Mouse (Mus musculus): ENCODE measurements around the gene Tgfbr1.
"Not testable (repeated sequence)": the region's sequence is repeated elsewhere in the genome, so short reads cannot be mapped to it uniquely, and the experiment has no call there.

The Tgfbr1 gene

DNA sequence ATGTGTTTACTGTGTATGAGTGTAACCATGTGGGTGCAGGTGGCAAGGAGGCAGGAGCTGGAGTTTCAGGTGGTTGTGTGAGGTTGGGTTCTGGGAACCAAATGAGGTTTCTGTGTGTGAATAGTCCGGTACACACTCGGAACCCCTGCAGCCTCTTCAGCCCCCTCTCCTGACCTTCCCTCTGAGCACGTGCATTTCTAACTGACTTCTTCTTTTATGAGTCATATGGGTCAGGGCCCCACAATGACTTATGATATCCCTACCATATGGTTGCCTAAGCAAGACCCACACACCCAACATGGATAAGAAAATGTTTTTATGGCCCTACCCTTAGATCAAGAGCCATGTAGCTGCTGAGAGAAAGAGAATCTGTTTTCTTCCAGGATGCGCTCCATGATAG, 6.0 kb upstream of the Tgfbr1 start:
- no peak for DNase-seq (ENCODE audit: low read depth, low spot score)

DNA sequence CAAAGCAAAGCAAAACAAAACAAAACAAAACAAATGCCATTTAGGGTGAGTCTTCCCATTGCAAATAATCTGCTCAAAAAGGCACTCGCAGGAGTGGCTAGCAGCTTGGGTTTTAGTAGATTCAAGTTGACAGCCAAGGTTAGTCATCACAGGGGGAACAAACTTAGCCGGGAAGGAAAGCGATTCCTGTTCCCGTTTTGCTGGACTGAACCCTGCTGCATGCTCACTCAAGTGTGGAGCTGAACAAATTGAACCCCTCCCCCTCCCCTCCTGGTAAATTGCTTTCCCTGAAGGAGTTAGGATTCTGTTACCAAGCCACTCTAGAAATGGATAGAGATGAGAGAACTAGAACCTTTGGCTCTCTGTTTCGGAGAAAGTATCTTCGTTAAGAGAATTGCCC, 3.3 kb upstream of the Tgfbr1 start:
- DNase-seq (ENCODE audit: low read depth, low spot score), result peak; percentile 21

DNA sequence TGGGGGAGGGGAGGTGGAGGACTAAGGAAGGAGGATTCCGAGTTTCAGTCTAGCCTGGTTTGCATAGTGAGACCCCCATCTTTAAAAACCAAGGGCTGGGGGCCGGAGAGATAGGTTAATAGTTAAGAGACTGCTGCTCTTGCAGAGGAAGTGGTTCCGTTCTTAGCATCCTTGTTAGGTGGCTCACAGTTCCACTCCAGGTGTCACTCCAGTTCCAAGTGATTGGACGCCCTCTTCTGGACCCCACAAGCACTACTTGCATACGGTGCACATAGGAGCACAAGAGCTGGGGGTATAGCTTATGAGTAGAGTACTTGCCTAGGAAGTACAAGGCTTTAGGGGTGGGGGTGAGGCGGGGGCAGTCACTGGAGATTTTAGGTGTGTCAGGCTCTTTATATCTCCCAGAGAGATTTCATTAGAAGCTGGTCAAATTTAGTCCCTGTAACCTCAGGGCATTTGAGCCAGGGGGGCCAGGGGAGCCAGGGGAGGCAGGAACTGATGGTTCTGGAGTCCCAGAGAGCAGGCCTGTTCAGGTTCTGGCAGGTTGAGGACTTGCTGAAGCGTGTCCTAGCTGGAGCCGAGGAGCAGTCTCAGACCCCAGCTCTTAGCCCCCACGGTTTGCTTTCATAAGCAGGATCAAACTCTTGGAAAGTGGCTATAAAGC, 1.5 kb upstream of the Tgfbr1 start:
- DNase-seq (ENCODE audit: low read depth, low spot score), result peak; percentile 68

GRCm38 (mm10) chr4:47352061-47352661, 861 bp upstream of the Tgfbr1 start:
- peak; percentile 69 for DNase-seq (ENCODE audit: low read depth, low spot score)

GRCm38 (mm10) chr4:47353416-47354111, 542 bp downstream of the Tgfbr1 start:
- DNase-seq (ENCODE audit: low read depth, low spot score), result peak; percentile 49

DNA sequence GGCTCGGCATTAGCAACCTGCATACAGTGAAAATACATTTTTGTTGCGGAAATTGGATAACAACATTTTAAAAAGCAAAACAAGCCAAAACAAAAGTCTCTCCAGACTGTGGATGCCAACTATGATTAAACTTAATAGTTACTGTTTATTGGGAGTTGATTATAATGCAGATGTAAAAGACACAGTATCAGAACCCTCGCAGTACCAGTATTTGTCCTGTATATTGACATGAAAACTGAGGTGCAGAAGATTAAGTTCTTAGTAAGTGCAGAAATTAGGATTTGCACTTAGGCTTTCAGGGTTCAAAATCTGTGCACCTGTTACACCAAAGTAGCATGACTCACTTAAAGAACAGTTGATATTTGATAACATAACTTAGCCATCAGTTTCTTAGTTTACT, 1.3 kb downstream of the Tgfbr1 start:
- DNase-seq (ENCODE audit: low read depth, low spot score), result no peak

DNA sequence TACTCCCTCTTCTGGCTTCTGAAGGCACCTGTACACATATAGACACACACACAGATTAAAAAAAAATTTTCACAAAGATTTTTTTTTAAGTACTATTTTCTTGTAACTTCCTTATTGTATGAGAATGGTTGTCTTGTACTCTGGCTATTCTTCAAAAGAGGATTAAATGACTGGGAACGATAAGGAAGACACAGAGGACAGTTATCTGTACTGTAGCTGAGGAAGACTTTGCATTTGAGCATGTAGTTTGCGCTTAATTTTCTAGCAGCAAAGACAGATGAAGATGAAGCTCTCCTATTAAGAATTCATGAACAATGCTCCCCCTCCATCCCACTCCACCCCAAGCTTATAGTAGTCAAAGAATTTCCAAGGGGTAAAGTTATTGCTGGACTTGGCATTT, 9.6 kb downstream of the Tgfbr1 start:
- no peak for DNase-seq (ENCODE audit: low read depth, low spot score)

DNA sequence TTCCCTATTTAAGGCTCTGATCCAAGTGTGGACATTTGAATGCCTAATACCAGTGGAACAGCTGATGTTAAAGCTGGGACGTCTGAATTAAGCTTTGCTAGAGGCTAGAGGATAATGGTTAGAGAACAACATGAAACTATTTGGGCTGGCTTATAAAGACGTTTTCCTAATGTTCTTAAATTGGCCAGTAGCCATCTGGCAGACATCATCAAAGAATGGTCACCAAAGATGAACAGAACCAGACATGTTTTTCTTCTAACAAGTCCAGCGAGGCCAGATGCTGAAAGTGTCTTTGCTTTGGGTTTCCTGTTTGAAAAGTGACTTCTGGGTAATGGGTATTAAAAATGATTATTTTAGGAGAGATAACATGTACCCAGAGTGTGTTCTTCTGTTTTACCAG, 10.1 kb downstream of the Tgfbr1 start:
- no peak for DNase-seq (ENCODE audit: low read depth, low spot score)

GRCm38 (mm10) chr4:47368717-47369116, 15.7 kb downstream of the Tgfbr1 start:
- no peak for DNase-seq (ENCODE audit: low read depth, low spot score)

GRCm38 (mm10) chr4:47378716-47379115, 25.7 kb downstream of the Tgfbr1 start:
- no peak for DNase-seq (ENCODE audit: low read depth, low spot score)

GRCm38 (mm10) chr4:47382426-47382825, 29.4 kb downstream of the Tgfbr1 start:
- no peak for DNase-seq (ENCODE audit: low read depth, low spot score)

- DNase-seq (ENCODE audit: low read depth, low spot score), result not testable (repeated sequence)
Observed at GRCm38 (mm10) chr4:47391926-47392325, 38.9 kb downstream of the Tgfbr1 start.

GRCm38 (mm10) chr4:47396251-47396650, 43.2 kb downstream of the Tgfbr1 start:
- no peak for DNase-seq (ENCODE audit: low read depth, low spot score)

- no peak for DNase-seq (ENCODE audit: low read depth, low spot score)
Observed at GRCm38 (mm10) chr4:47397951-47398687, 45.1 kb downstream of the Tgfbr1 start.

GRCm38 (mm10) chr4:47399824-47400223, 46.8 kb downstream of the Tgfbr1 start:
- DNase-seq (ENCODE audit: low read depth, low spot score), result no peak

- no peak for DNase-seq (ENCODE audit: low read depth, low spot score)
Observed at GRCm38 (mm10) chr4:47400314-47400713, 47.3 kb downstream of the Tgfbr1 start.

DNA sequence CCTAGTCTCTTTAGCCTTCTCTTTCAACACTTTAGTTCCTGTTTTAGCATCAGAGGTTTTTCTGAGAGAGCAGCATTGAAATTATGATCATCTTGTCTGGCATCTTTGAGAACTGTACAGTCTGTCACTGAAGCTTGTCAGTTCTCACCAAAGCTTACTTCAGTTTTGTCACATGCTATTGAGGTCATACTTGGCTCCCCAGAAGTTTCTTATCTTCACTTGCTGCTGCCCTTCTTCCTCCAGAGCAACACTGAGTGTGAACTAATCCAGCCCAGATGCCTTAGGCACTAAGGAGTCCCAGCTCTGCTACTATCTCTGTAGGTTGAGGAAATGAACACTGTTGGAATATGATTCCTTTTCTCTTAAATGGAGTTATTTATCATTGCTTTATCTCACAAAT, 49.2 kb downstream of the Tgfbr1 start:
- no peak for DNase-seq (ENCODE audit: low read depth, low spot score)

- no peak for DNase-seq (ENCODE audit: low read depth, low spot score)
Observed at GRCm38 (mm10) chr4:47404536-47404935, 51.5 kb downstream of the Tgfbr1 start.

DNA sequence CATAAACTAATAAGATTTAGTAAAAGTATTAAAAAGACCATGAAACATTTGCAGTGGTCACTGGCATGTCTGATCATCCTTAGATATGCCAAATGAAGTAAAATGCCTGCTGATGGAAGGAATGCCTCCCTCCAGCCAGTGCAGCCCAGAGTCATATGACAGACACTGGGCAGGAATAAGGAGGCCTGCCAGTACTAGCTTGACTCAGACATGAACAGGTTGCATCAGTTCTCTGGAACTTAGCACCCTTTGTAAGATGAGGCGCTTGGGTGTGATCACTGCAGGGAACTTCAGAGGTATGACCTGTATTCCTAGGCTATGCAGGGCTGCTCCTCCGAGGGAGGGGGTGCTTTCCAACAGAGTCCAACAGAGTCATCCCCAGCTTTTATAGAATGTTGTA, 54.1 kb downstream of the Tgfbr1 start:
- no peak for DNase-seq (ENCODE audit: low read depth, low spot score)

DNA sequence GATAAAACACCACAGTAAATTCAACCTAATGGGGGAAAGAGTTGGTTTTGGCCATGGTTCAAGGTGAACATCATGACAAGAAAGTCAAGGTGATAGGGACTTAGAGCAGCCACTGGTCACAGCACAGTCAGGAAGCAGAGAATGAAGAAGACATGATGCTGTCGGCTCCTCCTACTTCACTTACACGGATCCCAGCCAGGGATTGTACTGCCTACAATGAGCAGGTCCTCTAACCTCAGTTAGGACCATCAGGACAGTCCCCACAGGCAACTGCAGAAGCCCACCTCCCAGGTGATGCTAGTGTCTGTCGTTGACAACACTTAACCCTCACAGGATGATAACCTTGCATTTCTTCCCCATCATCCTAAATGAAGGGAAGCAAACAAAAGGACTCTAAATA, 64.8 kb downstream of the Tgfbr1 start:
- no peak for DNase-seq (ENCODE audit: low read depth, low spot score)

- peak; percentile 47 for DNase-seq (ENCODE audit: low read depth, low spot score)
Observed at GRCm38 (mm10) chr4:47419268-47419973, 66.4 kb downstream of the Tgfbr1 start.

GRCm38 (mm10) chr4:47420191-47420590, 67.2 kb downstream of the Tgfbr1 start:
- no peak for DNase-seq (ENCODE audit: low read depth, low spot score)

Data from forelimb bud, embryonic 11.5 days (tissue).